Mouse (Mus musculus) stomach, postnatal 0 days (tissue): Measurements from ENCODE around the gene Stub1. TPM values are rescaled to one million over a fixed set of nuclear protein-coding genes. Genes with fewer than 3 reads are reported as not detected.

Source experiments
- ATAC-seq: fragments of 200-750 bp; cut with Nextera tagmentation; 2 replicates; pipeline ENCODE4 v1.8.0; 2017; ENCODE audit not compliant: low FRiP score, low TSS enrichment
- DNase-seq: peaks from one replicate; pipeline ENCODE4 v3.0.0-alpha.2; 2016; ENCODE audit warnings: low spot score
- H3K27ac ChIP-seq: fragments of 300-500 bp; sonication (generic); replicated peaks from 2 replicates; pipeline ENCODE4 v1.5.1; 2014; ENCODE audit warnings: mild to moderate bottlenecking, control low read depth
- H3K27me3 ChIP-seq: fragments of 300-500 bp; sonication (generic); 2 replicates; pipeline ENCODE4 v1.6.1; 2014; ENCODE audit warnings: low read length; ENCODE audit not compliant: control insufficient read depth, insufficient read depth
- H3K36me3 ChIP-seq: fragments of 300-500 bp; sonication (generic); 2 replicates; pipeline ENCODE4 v1.6.1; 2014; ENCODE audit warnings: low read length, mixed read lengths; ENCODE audit not compliant: control insufficient read depth, insufficient read depth
- H3K4me1 ChIP-seq: fragments of 300-500 bp; sonication (generic); replicated peaks from 2 replicates; pipeline ENCODE4 v1.6.1; 2014; ENCODE audit warnings: antibody characterized with exemption; ENCODE audit not compliant: control insufficient read depth, insufficient read depth
- H3K4me2 ChIP-seq: fragments of 300-500 bp; sonication (generic); replicated peaks from 2 replicates; pipeline ENCODE4 v1.6.1; 2014; ENCODE audit warnings: low read depth, mild to moderate bottlenecking, control low read depth, moderate library complexity
- H3K4me3 ChIP-seq: fragments of 300-500 bp; sonication (generic); 2 replicates; pipeline ENCODE4 v1.5.1; 2014; ENCODE audit warnings: low read depth, low read length, control low read depth
- H3K9ac ChIP-seq: fragments of 300-500 bp; sonication (generic); 2 replicates; pipeline ENCODE4 v1.6.1; 2014; ENCODE audit warnings: mild to moderate bottlenecking, low read length, control low read depth, mixed read lengths
- H3K9me3 ChIP-seq: fragments of 300-500 bp; sonication (generic); 2 replicates; pipeline ENCODE4 v1.6.1; 2016; ENCODE audit warnings: low read length; ENCODE audit not compliant: control insufficient read depth
- CTCF ChIP-seq: IDR thresholded peaks from 2 replicates; pipeline ENCODE4 v1.5.1; 2016; ENCODE audit warnings: antibody characterized with exemption, low read depth, mild to moderate bottlenecking, moderate library complexity
- EP300 ChIP-seq: optimal IDR thresholded peaks from 2 replicates; pipeline ENCODE3; 2016; ENCODE audit warnings: antibody characterized with exemption
- WGBS: fragments of 180-500 bp; shearing (Covaris S2); extraction: QIAGEN DNeasy Blood & Tissue Kit; methylation state at CpG from one replicate; pipeline ENCODE4 v1.1.7; 2014; 5-methylcytosine and 5-hydroxymethylcytosine counted together
- polyA plus RNA-seq: library from polyadenylated mRNA; unstranded; fragments of >200 nt; fragmentation: Nextera tagmentation; extraction: Ambion mirVana; gene quantifications from 2 replicates; pipeline ENCODE4 v1.2.1, GENCODE M21; 2015

The Stub1 gene
- polyA plus RNA-seq, 1 experiment from 2014 or later = 215 TPM

DNA sequence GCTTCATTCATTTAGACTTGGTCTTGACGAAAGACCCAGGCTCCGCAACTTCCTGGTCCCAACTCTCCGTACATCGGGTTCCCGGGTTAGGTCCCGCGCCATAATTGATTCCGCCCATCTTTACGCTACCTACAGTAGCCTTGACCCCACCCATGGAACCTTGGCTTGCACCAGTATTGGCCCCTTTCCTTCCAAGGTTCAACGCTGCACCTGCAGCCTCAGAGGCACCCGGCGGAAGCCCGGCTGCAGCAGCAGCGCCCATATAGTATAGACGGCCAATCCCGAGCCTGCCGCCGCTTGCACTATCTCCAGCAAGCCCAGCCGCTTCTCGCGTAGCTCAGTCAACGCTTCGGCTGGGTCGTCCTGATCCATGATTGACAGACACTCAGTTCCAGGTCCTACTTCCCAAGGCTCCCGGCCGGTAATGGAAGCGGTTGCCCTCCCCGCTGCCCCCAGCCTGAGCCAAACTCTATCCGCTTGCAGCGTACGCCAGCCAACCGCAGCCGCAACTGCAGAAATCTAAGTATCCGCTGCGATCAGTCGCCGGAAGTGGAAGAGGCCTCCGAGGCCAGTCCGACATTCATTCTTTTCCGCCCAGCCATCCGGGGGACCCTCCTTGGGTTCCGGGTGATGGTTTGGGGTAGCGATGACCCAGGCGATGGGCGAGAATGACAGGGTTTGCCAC, 41.2 kb downstream of the Stub1 start:
- Histone ChIP-seq H3K27me3 (no peaks in the 10 kb centered on the region), H3K9me3 (no peaks in the 10 kb centered on the region), H3K4me1 (peaks cover 3% of the 10 kb centered on the region; the same call in 1 of the 2 replicates), H3K4me2 (peak overlapping the region; percentile 87), H3K36me3 (peaks cover 9% of the 10 kb centered on the region; the same call in 1 of the 2 replicates), H3K9ac (peak overlapping the region; percentile 76), H3K27ac (peak overlapping the region; percentile 93), H3K4me3 (peak overlapping the region; percentile 79)
- DNase-seq = peak; percentile 85
- TF ChIP-seq EP300 (no peak), CTCF (no peak)
- peak; percentile 78 for ATAC-seq
- under 1% methylated on average over 45 of the region's 45 CpGs for WGBS

DNA sequence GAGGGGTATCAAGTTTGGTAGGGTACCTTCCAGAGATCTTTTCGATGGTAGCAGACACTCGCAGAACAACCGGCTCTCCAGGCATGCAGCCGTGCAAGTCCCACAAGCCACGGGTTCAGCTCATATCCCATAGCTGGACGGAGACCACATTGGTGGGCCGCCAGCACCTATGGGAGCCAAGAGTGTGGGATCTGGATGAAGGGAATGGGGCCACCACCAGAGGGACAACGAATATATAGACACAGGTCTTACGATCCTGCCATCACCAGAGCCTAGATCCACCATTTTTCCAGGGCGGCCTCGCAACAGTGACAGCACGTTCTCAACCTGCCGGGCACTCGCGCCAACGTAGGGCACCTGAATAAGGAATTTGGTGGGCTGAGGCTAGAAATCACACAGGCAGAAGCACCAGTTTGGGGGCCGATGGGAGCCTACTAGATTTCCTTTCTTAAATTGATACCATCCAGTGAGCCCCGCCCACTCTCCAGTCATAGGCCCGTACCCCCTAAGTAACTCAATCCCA, 41.8 kb downstream of the Stub1 start:
- DNase-seq (no peak), ATAC-seq (no peak)

DNA sequence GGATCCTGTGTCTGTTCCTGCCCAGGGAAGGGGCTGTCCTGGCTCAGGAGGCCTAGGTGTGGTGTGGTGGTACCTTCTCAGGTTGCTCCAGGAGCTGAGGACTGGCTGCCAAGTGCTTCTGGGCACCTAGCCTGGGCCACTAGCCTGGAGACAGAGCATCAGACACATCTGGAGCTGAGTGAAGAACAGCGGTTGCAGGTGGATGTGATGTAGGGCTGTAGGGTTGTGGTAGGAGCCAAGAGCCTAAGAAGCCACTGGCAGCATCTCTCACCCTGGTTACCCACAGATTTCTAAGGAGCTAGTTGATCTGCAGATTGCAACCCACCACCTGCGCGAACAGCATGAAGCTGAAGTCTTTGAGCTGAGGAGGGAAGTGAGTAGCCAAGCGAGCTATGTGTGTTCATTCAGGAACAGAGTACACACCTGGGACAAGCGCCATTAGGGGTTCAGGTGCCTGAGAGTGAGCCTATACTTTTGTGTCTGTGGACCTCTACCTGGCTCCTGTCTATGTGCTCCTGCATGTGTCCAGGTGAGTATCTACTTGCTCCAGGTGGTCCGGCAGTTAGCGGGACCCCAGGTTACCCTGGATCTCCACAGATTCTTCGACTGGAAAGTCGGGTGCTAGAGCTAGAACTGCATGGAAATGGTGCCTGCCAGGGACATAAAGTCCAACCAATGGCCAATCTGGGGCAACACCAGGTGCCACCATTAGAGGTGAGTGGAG, 46.3 kb downstream of the Stub1 start:
- ATAC-seq = no peak
- Histone ChIP-seq H3K36me3 (peaks cover 14% of the 10 kb centered on the region; the same call in 1 of the 2 replicates), H3K9ac (no peak overlapping the region), H3K9me3 (no peaks in the 10 kb centered on the region), H3K4me2 (no peak overlapping the region), H3K27ac (no peak overlapping the region), H3K4me3 (no peak overlapping the region), H3K4me1 (peaks cover 8% of the 10 kb centered on the region), H3K27me3 (no peaks in the 10 kb centered on the region)
- 91% methylated on average over 9 of the region's 9 CpGs for WGBS
- no peak for TF ChIP-seq CTCF
- TF ChIP-seq EP300 = no peak
- DNase-seq = no peak

More for the DNA sequence above, 41.8 kb downstream of the Stub1 start:
- 20% methylated on average over 19 of the region's 19 CpGs for WGBS
- no peak for TF ChIP-seq EP300
- no peak for TF ChIP-seq CTCF
- Histone ChIP-seq H3K4me3 (peak overlapping the region; percentile 79), H3K9me3 (no peaks in the 10 kb centered on the region), H3K27me3 (no peaks in the 10 kb centered on the region), H3K36me3 (peaks cover 9% of the 10 kb centered on the region; the same call in 1 of the 2 replicates), H3K4me2 (peak overlapping the region; percentile 87), H3K27ac (peak overlapping the region; percentile 93), H3K4me1 (peaks cover 3% of the 10 kb centered on the region; the same call in 1 of the 2 replicates), H3K9ac (peak overlapping the region; percentile 76)

DNA sequence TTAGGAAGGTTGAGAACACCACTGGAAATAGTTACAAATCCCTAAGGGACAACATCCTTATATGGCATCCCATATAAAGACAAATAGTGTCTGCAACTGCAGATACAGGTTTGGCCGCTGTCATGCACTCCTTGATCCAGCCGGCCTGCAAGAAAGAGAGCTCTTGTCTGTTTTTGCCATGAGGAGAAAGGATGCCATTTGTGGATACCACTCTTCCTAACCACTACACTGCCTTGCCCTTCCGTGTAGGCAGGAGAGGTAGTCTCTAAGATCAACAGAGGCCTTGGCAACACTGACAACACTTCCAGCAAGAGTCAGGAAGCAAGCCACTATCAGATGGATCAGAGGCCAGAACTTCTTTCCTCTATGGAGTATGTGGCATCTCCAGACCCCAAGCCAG, 46.9 kb downstream of the Stub1 start, which contains the start of gene Ccdc78:
TSS of gene Ccdc78 (plus strand) at position 301 of the 400 bp plus-strand sequence.
- H3K27me3 ChIP-seq = no peaks in the 10 kb centered on the region
- no peak for ATAC-seq
- H3K9ac ChIP-seq = peak within 1 kb of the TSS; percentile 61; the same call in 1 of the 2 replicates
- H3K4me3 ChIP-seq = peak within 1 kb of the TSS; percentile 69
- 74% methylated on average over 3 of the region's 3 CpGs for WGBS
- peaks cover 5% of the 10 kb centered on the region for H3K4me1 ChIP-seq
- DNase-seq = no peak
- no peaks in the 10 kb centered on the region for H3K9me3 ChIP-seq
- H3K36me3 ChIP-seq = peaks cover 14% of the 10 kb centered on the region; the same call in 1 of the 2 replicates
- TF ChIP-seq EP300 (no peak), CTCF (no peak)
- H3K4me2 ChIP-seq = peak within 1 kb of the TSS; percentile 77
- H3K27ac ChIP-seq = peak within 1 kb of the TSS; percentile 45

DNA sequence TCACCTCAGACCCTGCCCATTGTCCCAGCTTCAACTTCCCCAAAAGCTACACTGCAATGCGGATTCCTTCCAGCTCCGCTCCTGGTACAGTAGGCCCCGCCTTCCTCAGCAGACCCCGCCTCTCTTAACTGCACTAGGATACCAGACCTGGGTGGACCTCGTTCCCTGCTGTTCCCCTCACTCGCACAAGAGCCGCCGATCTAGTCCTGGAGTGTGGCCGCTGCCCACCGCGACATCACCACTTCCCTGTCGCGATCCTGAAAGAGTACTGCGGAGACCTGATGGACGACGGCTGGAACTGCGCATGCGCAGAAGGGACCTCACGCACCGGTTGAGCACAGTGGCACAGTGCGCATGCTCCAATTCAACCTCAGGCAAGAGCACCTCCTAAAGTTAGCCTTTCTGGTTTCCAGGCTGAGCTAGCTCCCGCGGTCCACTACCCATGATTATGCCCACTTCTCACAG, 47.9 kb downstream of the Stub1 start, which contains the start of gene Haghl:
TSS of gene Haghl (minus strand) at position 393 of the 465 bp plus-strand sequence.
- Histone ChIP-seq H3K36me3 (peaks cover 10% of the 10 kb centered on the region; the same call in 1 of the 2 replicates), H3K9ac (peak within 1 kb of the TSS; percentile 61), H3K27ac (peak within 1 kb of the TSS; percentile 45), H3K4me3 (peak within 1 kb of the TSS; percentile 69), H3K27me3 (no peaks in the 10 kb centered on the region), H3K9me3 (no peaks in the 10 kb centered on the region), H3K4me2 (peak within 1 kb of the TSS; percentile 77), H3K4me1 (peaks cover 5% of the 10 kb centered on the region)
- TF ChIP-seq EP300 = no peak
- peak; percentile 29 for TF ChIP-seq CTCF
- WGBS = under 1% methylated on average over 23 of the region's 23 CpGs
- ATAC-seq (peak; percentile 82), DNase-seq (peak; percentile 95)
